In genomic region chr2:30469796-30470142, GRCm38 (mm10) we compare ENCODE assay signal across 8 mouse cellular contexts. TPM values are rescaled to one million over a fixed set of nuclear protein-coding genes. Genes with fewer than 3 reads are reported as not detected.
DNase-seq lines count a peak whose midpoint lies in the region; ATAC-seq and TF ChIP-seq lines count a peak whose summit lies in the region.

No protein-coding gene starts in this region.

- no peak for TF ChIP-seq POLR2A in spleen, adult 2 months (IDR thresholded peaks at IDR 0.05; ENCODE audit: low read depth, low read length)

- 0 out of 2 replicates have a peak, but pooled peaks cover 6% of the 10 kb centered on the region for H3K27me3 ChIP-seq in spleen, adult 2 months (ENCODE audit: control insufficient read depth, insufficient read depth, low read length)
- H3K27me3 ChIP-seq in kidney, embryonic 16.5 days (ENCODE audit: insufficient read depth, low read length): no peaks in the 10 kb centered on the region
- H3K27me3 ChIP-seq in limb, embryonic 15.5 days: no peaks in the 10 kb centered on the region
- H3K27me3 ChIP-seq in midbrain, embryonic 15.5 days (replicated peaks): no peaks in the 10 kb centered on the region
- no peaks in the 10 kb centered on the region for H3K27me3 ChIP-seq in splenic B cell, adult 2 months (ENCODE audit: control insufficient read depth, insufficient read depth, low read length, poor library complexity, severe bottlenecking)

- TF ChIP-seq CTCF in spleen, adult 2 months (IDR thresholded peaks at IDR 0.05; ENCODE audit: extremely low read depth, insufficient read depth, insufficient read length, insufficient replicate concordance): peak; percentile 66; the same call in 1 of the 2 replicates

- peak; percentile 20; the same call in 1 of the 2 replicates for ATAC-seq in granulocyte monocyte progenitor cell, adult 5-6 weeks (replicated peaks; ENCODE audit: poor library complexity, severe bottlenecking)
- ATAC-seq in kidney, embryonic 16.5 days (ENCODE audit: low FRiP score, low TSS enrichment): no peak
- peak; percentile 30 for ATAC-seq in limb, embryonic 15.5 days (ENCODE audit: insufficient number of reproducible peaks, low FRiP score, low TSS enrichment, low read depth)
- ATAC-seq in midbrain, embryonic 15.5 days (replicated peaks): peak; percentile 26

- peak; percentile 44 to 47 for DNase-seq in spleen, adult 2 months (ENCODE audit: low read depth in 1 of 2, low spot score in 2 of 2)
- no peak for DNase-seq in spleen, adult 12 weeks (ENCODE audit: low spot score)
- DNase-seq in embryo, embryonic 11.5 days (ENCODE audit: low read depth, low spot score): peak; percentile 88
- peak; percentile 73 for DNase-seq in splenic B cell, adult 2 months (ENCODE audit: low read depth, low spot score)

- peak overlapping the region; percentile 41; the same call in 1 of the 2 replicates for H3K4me3 ChIP-seq in spleen, adult 2 months (ENCODE audit: extremely low read depth, insufficient read depth, insufficient read length)
- peak overlapping the region; percentile 98 for H3K4me3 ChIP-seq in kidney, embryonic 16.5 days (ENCODE audit: low read length)
- peak overlapping the region; percentile 83 for H3K4me3 ChIP-seq in limb, embryonic 15.5 days
- H3K4me3 ChIP-seq in midbrain, embryonic 15.5 days: peak overlapping the region; percentile 90

- H3K36me3 ChIP-seq in spleen, adult 2 months (ENCODE audit: control insufficient read depth, insufficient read depth, low read length): no peaks in the 10 kb centered on the region
- H3K36me3 ChIP-seq in kidney, embryonic 16.5 days (ENCODE audit: insufficient read depth, low read length): no peaks in the 10 kb centered on the region
- no peaks in the 10 kb centered on the region for H3K36me3 ChIP-seq in limb, embryonic 15.5 days
- no peaks in the 10 kb centered on the region for H3K36me3 ChIP-seq in midbrain, embryonic 15.5 days (replicated peaks)
- no peaks in the 10 kb centered on the region for H3K36me3 ChIP-seq in splenic B cell, adult 2 months (ENCODE audit: control insufficient read depth, insufficient read depth, low read length, poor library complexity, severe bottlenecking)

- WGBS in spleen, adult 2 months: under 1% methylated on average over 19 of the region's 19 CpGs
- WGBS in kidney, embryonic 16.5 days: 0% methylated on average over 19 of the region's 19 CpGs
- 0% methylated on average over 19 of the region's 19 CpGs for WGBS in limb, embryonic 15.5 days
- under 1% methylated on average over 19 of the region's 19 CpGs for WGBS in midbrain, embryonic 15.5 days

- H3K4me2 ChIP-seq in kidney, embryonic 16.5 days (replicated peaks; ENCODE audit: low read depth, low read length): peak overlapping the region; percentile 99
- H3K4me2 ChIP-seq in limb, embryonic 15.5 days: peak overlapping the region; percentile 96
- H3K4me2 ChIP-seq in midbrain, embryonic 15.5 days: peak overlapping the region; percentile 92

- H3K4me1 ChIP-seq in spleen, adult 2 months (ENCODE audit: control insufficient read depth, insufficient read depth, insufficient read length): peaks cover 23% of the 10 kb centered on the region
- peaks cover 39% of the 10 kb centered on the region for H3K4me1 ChIP-seq in kidney, embryonic 16.5 days (ENCODE audit: insufficient read depth, low read length)
- H3K4me1 ChIP-seq in limb, embryonic 15.5 days: peaks cover 45% of the 10 kb centered on the region
- peaks cover 52% of the 10 kb centered on the region for H3K4me1 ChIP-seq in midbrain, embryonic 15.5 days

- peak overlapping the region; percentile 88 for H3K9ac ChIP-seq in kidney, embryonic 16.5 days (replicated peaks; ENCODE audit: low read length)
- peak overlapping the region; percentile 72 for H3K9ac ChIP-seq in limb, embryonic 15.5 days
- peak overlapping the region; percentile 45 for H3K9ac ChIP-seq in midbrain, embryonic 15.5 days

- H3K9me3 ChIP-seq in kidney, embryonic 16.5 days (ENCODE audit: low read length): no peaks in the 10 kb centered on the region
- H3K9me3 ChIP-seq in limb, embryonic 15.5 days: no peaks in the 10 kb centered on the region
- no peaks in the 10 kb centered on the region for H3K9me3 ChIP-seq in midbrain, embryonic 15.5 days

- H3K27ac ChIP-seq in spleen, adult 2 months (ENCODE audit: insufficient read depth, low read length): 0 out of 2 replicates have a peak overlapping the region, but pooled peaks have one; percentile 60
- peak overlapping the region; percentile 100 for H3K27ac ChIP-seq in kidney, embryonic 16.5 days (ENCODE audit: low read length)
- H3K27ac ChIP-seq in limb, embryonic 15.5 days: peak overlapping the region; percentile 97
- peak overlapping the region; percentile 64 for H3K27ac ChIP-seq in midbrain, embryonic 15.5 days

RNA-seq across cellular contexts. Expression of gene Ier5l, which starts 4.2 kb away (rescaled TPM):
- polyA plus RNA-seq in spleen, adult 2 months (2012; rRNA removed): 4.7 and 9.1 TPM in 2 replicates
- total RNA-seq in granulocyte monocyte progenitor cell, adult 5-6 weeks (2014; fragmentation: Nextera tagmentation): not detected in 2 replicates
- total RNA-seq in granulocyte monocyte progenitor cell, adult 5-6 weeks (2017): 0.56 and 3.2 TPM in 2 replicates
- 2.2 and 2.9 TPM in 2 replicates for polyA plus RNA-seq in kidney, embryonic 16.5 days (2015; fragmentation: Nextera tagmentation; extraction: Ambion mirVana)
- polyA plus RNA-seq in limb, embryonic 15.5 days (2015; fragmentation: Nextera tagmentation; extraction: Ambion mirVana): 1.9 and 2.1 TPM in 2 replicates
- 2.3 and 2.8 TPM in 2 replicates for polyA plus RNA-seq in midbrain, embryonic 15.5 days (2015; fragmentation: Nextera tagmentation; extraction: Ambion mirVana)

RNA-seq across cellular contexts. Expression of gene Ptpa, which starts 53.9 kb away (rescaled TPM):
- polyA plus RNA-seq in spleen, adult 2 months (2012; rRNA removed): 136 and 152 TPM in 2 replicates
- 127 and 167 TPM in 2 replicates for total RNA-seq in granulocyte monocyte progenitor cell, adult 5-6 weeks (2014; fragmentation: Nextera tagmentation)
- 58.5 and 61.0 TPM in 2 replicates for total RNA-seq in granulocyte monocyte progenitor cell, adult 5-6 weeks (2017)
- 184 and 191 TPM in 2 replicates for polyA plus RNA-seq in kidney, embryonic 16.5 days (2015; fragmentation: Nextera tagmentation; extraction: Ambion mirVana)
- 137 and 149 TPM in 2 replicates for polyA plus RNA-seq in limb, embryonic 15.5 days (2015; fragmentation: Nextera tagmentation; extraction: Ambion mirVana)
- polyA plus RNA-seq in midbrain, embryonic 15.5 days (2015; fragmentation: Nextera tagmentation; extraction: Ambion mirVana): 152 and 155 TPM in 2 replicates

RNA-seq across cellular contexts. Expression of gene Crat, which starts 54.2 kb away (rescaled TPM):
- polyA plus RNA-seq in spleen, adult 2 months (2012; rRNA removed): 53.9 and 55.2 TPM in 2 replicates
- 18.1 and 35.3 TPM in 2 replicates for total RNA-seq in granulocyte monocyte progenitor cell, adult 5-6 weeks (2014; fragmentation: Nextera tagmentation)
- total RNA-seq in granulocyte monocyte progenitor cell, adult 5-6 weeks (2017): 7.1 and 14.7 TPM in 2 replicates
- 40.9 and 44.2 TPM in 2 replicates for polyA plus RNA-seq in kidney, embryonic 16.5 days (2015; fragmentation: Nextera tagmentation; extraction: Ambion mirVana)
- 23.9 and 37.6 TPM in 2 replicates for polyA plus RNA-seq in limb, embryonic 15.5 days (2015; fragmentation: Nextera tagmentation; extraction: Ambion mirVana)
- 22.5 and 23.9 TPM in 2 replicates for polyA plus RNA-seq in midbrain, embryonic 15.5 days (2015; fragmentation: Nextera tagmentation; extraction: Ambion mirVana)

Comparison
In these comparisons a context has a peak if more than half of its experiments do, and no peak if none do; other contexts are left out.
1. H3K4me3 ChIP-seq: peak in every context shown above with its lines; median percentile 98 in kidney, embryonic 16.5 days; 90 in midbrain, embryonic 15.5 days; 83 in limb, embryonic 15.5 days; 41 in spleen, adult 2 months.